In genomic region chr2:172401116-172401825, GRCm38 (mm10) we compare ENCODE assay signal across 7 mouse cellular contexts. TPM values are rescaled to one million over a fixed set of nuclear protein-coding genes. Genes with fewer than 3 reads are reported as not detected.
DNase-seq lines count a peak whose midpoint lies in the region; ATAC-seq lines count a peak whose summit lies in the region.

No protein-coding gene starts in this region.

- peak; percentile 96 for DNase-seq in 416B (ENCODE audit: low read depth)
- peak; percentile 88 for DNase-seq in A20 (ENCODE audit: low read depth, low spot score)
- peak; percentile 93 for DNase-seq in induced T-regulatory cell, adult 2 months (ENCODE audit: low read depth)
- no peak for DNase-seq in cerebellum, postnatal 25 days
- DNase-seq in frontal cortex, postnatal 14 days (ENCODE audit: low spot score in 2 of 2) = no peak
- DNase-seq in adrenal gland, postnatal 36 days = no peak

- peak; percentile 56 for ATAC-seq in megakaryocyte-erythroid progenitor cell, adult 5-6 weeks (replicated peaks; ENCODE audit: low FRiP score, low TSS enrichment, poor library complexity, severe bottlenecking)

RNA-seq across cellular contexts. Expression of gene Cass4, which starts 7.7 kb away (rescaled TPM):
- total RNA-seq in megakaryocyte-erythroid progenitor cell, adult 5-6 weeks (2014; fragmentation: Nextera tagmentation) = 0.89 TPM in 1 of 2 replicates, not detected in the other
- total RNA-seq in megakaryocyte-erythroid progenitor cell, adult 5-6 weeks (2017) = not detected in 2 replicates
- total RNA-seq in adrenal gland, postnatal 36 days (2021) = under 1 TPM; 0.13 to 0.43 TPM

RNA-seq across cellular contexts. Expression of gene Cstf1, which starts 30.8 kb away (rescaled TPM):
- 25.8 and 32.3 TPM in 2 replicates for total RNA-seq in megakaryocyte-erythroid progenitor cell, adult 5-6 weeks (2014; fragmentation: Nextera tagmentation)
- total RNA-seq in megakaryocyte-erythroid progenitor cell, adult 5-6 weeks (2017) = 35.5 and 41.8 TPM in 2 replicates
- total RNA-seq in adrenal gland, postnatal 36 days (2021) = 10 to 100 TPM; 32.4 to 35.2 TPM

RNA-seq across cellular contexts. Expression of gene Aurka, which starts 30.9 kb away (rescaled TPM):
- total RNA-seq in megakaryocyte-erythroid progenitor cell, adult 5-6 weeks (2014; fragmentation: Nextera tagmentation) = 42.7 and 47.4 TPM in 2 replicates
- 43.9 and 73.8 TPM in 2 replicates for total RNA-seq in megakaryocyte-erythroid progenitor cell, adult 5-6 weeks (2017)
- total RNA-seq in adrenal gland, postnatal 36 days (2021) = 1 to 10 TPM; 3.4 to 4.2 TPM

RNA-seq across cellular contexts. Expression of gene Rtf2, which starts 39.1 kb away (rescaled TPM):
- 38.0 and 65.7 TPM in 2 replicates for total RNA-seq in megakaryocyte-erythroid progenitor cell, adult 5-6 weeks (2014; fragmentation: Nextera tagmentation)
- 132 and 179 TPM in 2 replicates for total RNA-seq in megakaryocyte-erythroid progenitor cell, adult 5-6 weeks (2017)
- total RNA-seq in adrenal gland, postnatal 36 days (2021) = 10 to 100 TPM; 76.2 to 86.3 TPM

RNA-seq across cellular contexts. Expression of gene Fam210b, which starts 55.9 kb away (rescaled TPM):
- total RNA-seq in megakaryocyte-erythroid progenitor cell, adult 5-6 weeks (2014; fragmentation: Nextera tagmentation) = 13.8 and 14.4 TPM in 2 replicates
- 5.2 and 8.7 TPM in 2 replicates for total RNA-seq in megakaryocyte-erythroid progenitor cell, adult 5-6 weeks (2017)
- total RNA-seq in adrenal gland, postnatal 36 days (2021) = 10 to 100 TPM; 26.8 to 34.2 TPM

Comparison
In these comparisons a context has a peak if more than half of its experiments do, and no peak if none do; other contexts are left out.
1. DNase-seq: peak in 416B (single experiment), A20 (single experiment) and induced T-regulatory cell, adult 2 months (single experiment); none in cerebellum, postnatal 25 days (0 of 2), frontal cortex, postnatal 14 days (0 of 2) and adrenal gland, postnatal 36 days (0 of 2).
2. RNA of gene Aurka, which starts 30.9 kb away (total RNA-seq): 42.7 to 73.8 TPM in megakaryocyte-erythroid progenitor cell, adult 5-6 weeks; 3.4 to 4.2 TPM in adrenal gland, postnatal 36 days; every median in the first group is over 4 times any median in the second.